Mouse (Mus musculus) midbrain, embryonic 12.5 days (tissue): ENCODE results near the gene Oas1e. TPM values are rescaled to one million over a fixed set of nuclear protein-coding genes. Genes with fewer than 3 reads are reported as not detected.
"Not testable (repeated sequence)": the region's sequence is repeated elsewhere in the genome, so short reads cannot be mapped to it uniquely, and the experiment has no call there.

ENCODE experiments used
- ATAC-seq: fragments of 200-750 bp; cut with Nextera tagmentation; 2 replicates; pipeline ENCODE4 v1.8.0; 2017; ENCODE audit warnings: low read depth, moderate TSS enrichment, moderate library complexity; ENCODE audit not compliant: low FRiP score
- H3K27ac ChIP-seq: fragments of 300-500 bp; sonication (generic); replicated peaks from 2 replicates; pipeline ENCODE4 v1.5.1; 2016; ENCODE audit warnings: mild to moderate bottlenecking
- H3K27me3 ChIP-seq: fragments of 300-500 bp; sonication (generic); 2 replicates; pipeline ENCODE4 v1.6.1; 2016; ENCODE audit warnings: mild to moderate bottlenecking
- H3K36me3 ChIP-seq: fragments of 300-500 bp; sonication (generic); 2 replicates; pipeline ENCODE4 v1.6.1; 2016
- H3K4me1 ChIP-seq: fragments of 300-500 bp; sonication (generic); 2 replicates; pipeline ENCODE4 v1.6.1; 2016
- H3K4me2 ChIP-seq: fragments of 300-500 bp; sonication (generic); replicated peaks from 2 replicates; pipeline ENCODE4 v1.6.1; 2016; ENCODE audit warnings: mild to moderate bottlenecking, moderate library complexity
- H3K4me3 ChIP-seq: fragments of 300-500 bp; sonication (generic); 2 replicates; pipeline ENCODE4 v1.5.1; 2016; ENCODE audit warnings: mild to moderate bottlenecking
- H3K9ac ChIP-seq: fragments of 300-500 bp; sonication (generic); replicated peaks from 2 replicates; pipeline ENCODE4 v1.6.1; 2016; ENCODE audit warnings: mild to moderate bottlenecking, moderate library complexity
- H3K9me3 ChIP-seq: fragments of 300-500 bp; sonication (generic); 2 replicates; pipeline ENCODE4 v1.6.1; 2016; ENCODE audit warnings: mild to moderate bottlenecking
- WGBS: fragments of 180-500 bp; shearing (Covaris S2); methylation state at CpG from one replicate; pipeline ENCODE4 v1.1.7; 2016; 5-methylcytosine and 5-hydroxymethylcytosine counted together
- polyA plus RNA-seq: library from polyadenylated mRNA; unstranded; fragments of >200 nt; fragmentation: Nextera tagmentation; extraction: Ambion mirVana; gene quantifications from 2 replicates; pipeline ENCODE4 v1.2.1, GENCODE M21; 2016

Gene Oas1e
- polyA plus RNA-seq, 1 experiment from 2014 or later: not detected

DNA sequence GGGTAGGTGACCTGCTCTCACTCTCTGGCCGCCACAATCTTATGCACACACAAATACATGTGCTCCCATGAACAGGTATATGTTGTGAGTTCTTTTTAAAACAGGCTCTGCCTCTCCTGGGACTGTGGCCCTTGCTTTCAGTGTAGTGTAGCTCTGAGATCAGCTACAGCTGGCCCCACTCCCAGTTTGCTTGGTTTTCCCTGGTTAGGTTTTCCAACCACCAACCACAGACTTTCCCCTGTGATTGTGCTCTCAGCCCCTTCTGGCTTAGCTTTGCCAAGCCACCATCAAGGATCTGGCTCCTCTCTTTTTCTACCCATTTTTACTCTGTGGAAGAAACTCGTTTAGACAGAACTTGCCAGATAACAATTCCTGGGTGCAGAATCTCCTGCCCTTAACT, 8.3 kb upstream of the Oas1e start:
- no peak for ATAC-seq

DNA sequence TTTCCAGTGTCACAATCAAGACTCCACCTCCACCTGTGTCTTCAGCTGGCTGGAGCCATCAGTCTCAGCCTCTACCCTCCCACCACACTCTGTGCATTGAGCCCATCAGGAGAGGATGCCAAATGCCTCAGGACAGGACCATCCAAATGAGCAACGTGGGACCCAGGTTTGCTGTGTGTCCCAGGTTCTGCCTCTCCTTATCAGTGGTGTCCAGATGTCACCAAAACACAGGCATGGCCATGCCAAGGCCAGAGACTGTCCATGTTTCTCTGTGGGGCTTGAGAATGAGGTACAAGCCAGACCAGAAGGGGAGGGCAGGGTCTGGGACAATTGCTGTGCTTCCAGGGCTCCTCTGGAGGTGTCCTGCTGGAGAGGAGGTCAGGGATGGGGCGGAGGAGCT, 3.6 kb upstream of the Oas1e start:
- H3K36me3 ChIP-seq, H3K9ac ChIP-seq, H3K4me1 ChIP-seq, H3K4me2 ChIP-seq, ATAC-seq, H3K9me3 ChIP-seq, H3K27ac ChIP-seq, H3K4me3 ChIP-seq, H3K27me3 ChIP-seq: not testable (repeated sequence)
- 72% methylated on average over 2 of the region's 2 CpGs for WGBS

More for the DNA sequence above, 8.3 kb upstream of the Oas1e start:
- Histone ChIP-seq H3K4me3 (no peak overlapping the region), H3K27ac (no peak overlapping the region), H3K4me2 (no peak overlapping the region), H3K27me3 (no peaks in the 10 kb centered on the region), H3K4me1 (no peaks in the 10 kb centered on the region), H3K36me3 (no peaks in the 10 kb centered on the region), H3K9ac (no peak overlapping the region), H3K9me3 (no peaks in the 10 kb centered on the region)
- 70% methylated on average over 2 of the region's 2 CpGs for WGBS

DNA sequence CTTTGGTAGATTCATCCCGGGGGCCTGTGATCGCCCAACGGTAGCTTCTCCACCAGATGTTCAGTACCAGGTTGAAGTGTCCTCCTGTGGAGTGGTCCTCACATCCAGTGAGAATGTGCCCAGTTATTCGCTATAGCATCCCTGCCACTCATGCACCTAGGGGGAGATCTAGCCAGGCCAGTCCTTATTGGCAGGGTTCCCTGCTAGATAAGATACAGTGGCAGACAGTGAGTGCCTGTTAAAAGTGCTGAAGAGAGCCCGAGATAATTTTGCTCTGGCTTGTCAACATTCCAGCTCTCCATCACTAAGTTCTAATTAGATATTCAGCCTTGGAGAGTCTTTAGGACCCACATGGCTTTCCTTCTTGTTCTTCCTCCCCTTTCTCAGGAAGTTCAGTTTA, 2.8 kb upstream of the Oas1e start:
- H3K27me3 ChIP-seq, H3K9ac ChIP-seq, H3K36me3 ChIP-seq, ATAC-seq, H3K9me3 ChIP-seq, H3K4me2 ChIP-seq, H3K4me1 ChIP-seq, H3K4me3 ChIP-seq, H3K27ac ChIP-seq: not testable (repeated sequence)
- WGBS: 83% methylated on average over 5 of the region's 5 CpGs

DNA sequence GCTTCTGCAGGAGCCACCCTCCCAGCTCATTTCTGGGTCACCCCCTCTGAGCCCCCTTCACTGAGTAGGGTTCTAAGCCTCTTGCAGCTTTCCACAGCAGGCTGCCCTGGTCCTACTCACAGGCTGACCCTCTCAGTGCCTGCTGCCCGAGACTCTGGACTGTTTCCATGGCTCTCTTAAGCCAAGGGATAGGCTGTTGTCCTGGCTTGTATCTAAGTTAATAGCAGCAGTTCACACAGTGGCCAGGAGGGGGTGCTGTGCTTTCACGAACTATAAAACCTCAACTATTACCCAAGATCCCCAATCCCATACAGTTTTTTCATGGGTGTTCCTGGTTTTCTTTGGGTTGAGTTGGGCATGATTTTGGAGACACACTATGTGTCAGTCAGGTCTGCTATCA, 2.3 kb downstream of the Oas1e start:
- H3K27me3 ChIP-seq: no peaks in the 10 kb centered on the region
- H3K36me3 ChIP-seq: no peaks in the 10 kb centered on the region
- H3K4me3 ChIP-seq: no peak overlapping the region
- no peak overlapping the region for H3K9ac ChIP-seq
- 14% methylated on average over 2 of the region's 2 CpGs for WGBS
- no peak for ATAC-seq
- H3K4me1 ChIP-seq: no peaks in the 10 kb centered on the region
- H3K4me2 ChIP-seq: no peak overlapping the region
- H3K9me3 ChIP-seq: no peaks in the 10 kb centered on the region
- H3K27ac ChIP-seq: no peak overlapping the region

DNA sequence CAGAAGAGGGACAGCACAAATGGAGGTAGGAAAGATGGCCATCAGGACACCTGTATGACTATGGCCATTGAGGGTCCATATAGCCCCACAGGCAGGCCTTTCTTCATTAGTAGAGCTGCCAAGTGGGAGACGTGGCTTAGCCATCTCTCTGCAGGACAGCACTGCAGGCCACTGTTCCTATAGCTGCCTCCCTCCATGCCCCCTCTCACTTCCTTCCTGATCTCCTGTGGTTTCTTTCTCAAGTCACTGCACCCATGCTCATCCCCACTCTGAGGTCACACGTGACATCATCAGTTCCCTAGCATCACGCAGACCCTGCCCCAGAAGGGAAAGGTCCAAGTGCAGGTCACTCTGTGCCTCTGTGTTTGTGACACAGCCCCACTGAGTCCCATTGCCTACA, 8.3 kb downstream of the Oas1e start:
- no peak overlapping the region for H3K27ac ChIP-seq
- H3K4me1 ChIP-seq: no peaks in the 10 kb centered on the region
- no peak overlapping the region for H3K4me3 ChIP-seq
- H3K9me3 ChIP-seq: no peaks in the 10 kb centered on the region
- H3K36me3 ChIP-seq: no peaks in the 10 kb centered on the region
- no peak overlapping the region for H3K4me2 ChIP-seq
- H3K9ac ChIP-seq: no peak overlapping the region
- WGBS: 76% methylated on average over 3 of the region's 3 CpGs
- ATAC-seq: no peak
- no peaks in the 10 kb centered on the region for H3K27me3 ChIP-seq

DNA sequence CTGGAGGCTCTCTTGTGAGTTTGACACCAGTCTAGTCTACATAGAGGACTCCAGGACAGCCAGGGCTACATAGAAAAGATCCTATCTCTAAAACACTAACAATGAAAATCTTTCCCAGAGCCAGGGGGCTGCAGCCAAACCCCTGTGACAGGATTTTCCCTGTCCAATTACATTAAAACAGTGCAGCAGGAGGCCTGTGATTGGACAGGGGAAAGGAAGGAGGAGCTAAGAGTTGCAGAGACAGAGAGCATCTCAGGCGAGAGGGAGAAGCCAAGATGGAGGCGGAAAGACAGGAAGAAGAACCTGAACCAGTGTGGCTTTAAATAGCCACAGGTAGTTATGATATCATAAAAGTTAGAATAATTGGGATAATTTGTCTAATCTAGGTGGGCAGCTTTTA, 12.9 kb downstream of the Oas1e start:
- no peaks in the 10 kb centered on the region for H3K4me1 ChIP-seq
- H3K27ac ChIP-seq: no peak overlapping the region
- H3K36me3 ChIP-seq: no peaks in the 10 kb centered on the region
- H3K9ac ChIP-seq: no peak overlapping the region
- ATAC-seq: no peak
- WGBS: 78% methylated on average over 2 of the region's 2 CpGs
- H3K9me3 ChIP-seq: no peaks in the 10 kb centered on the region
- H3K4me2 ChIP-seq: no peak overlapping the region
- H3K27me3 ChIP-seq: no peaks in the 10 kb centered on the region
- no peak overlapping the region for H3K4me3 ChIP-seq

DNA sequence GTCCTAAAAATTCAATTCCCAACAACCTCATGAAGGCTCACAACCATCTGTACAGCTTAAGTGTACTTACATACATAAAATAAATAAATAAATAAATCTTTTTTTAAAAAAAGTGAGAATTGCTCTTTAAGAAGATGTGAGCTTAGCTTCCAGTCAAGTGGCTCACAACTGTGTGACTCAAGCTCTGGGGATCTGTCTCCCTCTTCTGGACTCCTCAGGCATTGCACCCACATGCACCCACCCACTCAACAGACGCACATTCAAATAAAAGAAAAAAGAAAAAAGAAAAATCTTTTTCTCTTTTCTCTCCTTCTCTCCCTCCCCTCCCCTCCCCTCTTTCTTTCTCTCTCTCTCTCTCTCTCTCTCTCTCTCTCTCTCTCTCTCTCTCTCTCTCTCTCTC, 13.7 kb downstream of the Oas1e start:
- WGBS: 100% methylated on average over 1 of the region's 1 CpGs
- ATAC-seq: no peak
- Histone ChIP-seq H3K4me2 (no peak overlapping the region), H3K4me1 (no peaks in the 10 kb centered on the region), H3K27ac (no peak overlapping the region), H3K27me3 (no peaks in the 10 kb centered on the region), H3K9ac (no peak overlapping the region), H3K4me3 (no peak overlapping the region), H3K9me3 (no peaks in the 10 kb centered on the region), H3K36me3 (no peaks in the 10 kb centered on the region)

DNA sequence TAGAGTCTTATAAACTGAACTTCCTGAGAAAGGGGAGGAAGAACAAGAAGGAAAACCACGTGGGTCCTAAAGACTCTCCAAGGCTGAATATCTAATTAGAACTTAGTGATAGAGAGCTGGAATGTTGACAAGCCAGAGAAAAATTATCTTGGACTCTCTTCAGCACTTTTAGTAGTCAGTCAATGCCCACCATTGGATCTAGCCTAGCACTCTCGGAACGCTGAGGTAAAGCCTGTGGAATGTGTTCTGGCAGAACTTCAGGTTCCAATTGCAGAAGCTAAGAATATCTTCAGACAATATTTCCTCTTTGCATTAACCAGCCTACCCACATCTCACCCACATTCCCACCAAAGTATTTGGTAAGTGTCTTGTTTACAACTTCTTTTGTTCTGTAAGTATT, 15.4 kb downstream of the Oas1e start:
- H3K4me1 ChIP-seq: no peaks in the 10 kb centered on the region
- no peak for ATAC-seq
- no peak overlapping the region for H3K27ac ChIP-seq
- no peaks in the 10 kb centered on the region for H3K9me3 ChIP-seq
- H3K4me2 ChIP-seq: no peak overlapping the region
- H3K9ac ChIP-seq: no peak overlapping the region
- 63% methylated on average over 3 of the region's 3 CpGs for WGBS
- no peak overlapping the region for H3K4me3 ChIP-seq
- H3K36me3 ChIP-seq: no peaks in the 10 kb centered on the region
- no peaks in the 10 kb centered on the region for H3K27me3 ChIP-seq

DNA sequence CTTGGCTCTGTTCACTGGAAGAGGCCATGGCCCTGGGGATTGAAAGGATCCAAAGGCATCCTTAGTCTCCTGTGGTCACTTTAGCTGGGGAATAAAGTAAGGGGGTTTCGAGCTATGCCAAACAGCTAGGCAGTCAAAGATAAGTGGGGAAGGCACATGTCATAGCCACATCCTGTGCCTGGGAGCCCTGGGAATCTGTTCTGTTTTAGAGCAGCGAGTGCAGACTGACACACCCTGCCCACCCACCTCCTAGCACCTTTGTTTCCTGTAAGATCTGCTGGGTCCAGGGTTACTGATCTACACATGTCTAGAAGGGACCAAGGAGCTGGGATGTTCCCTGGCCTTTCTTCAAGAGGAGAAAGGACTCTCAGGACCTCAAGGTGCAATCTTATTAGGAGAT, 16.4 kb downstream of the Oas1e start:
- ATAC-seq: no peak
- Histone ChIP-seq H3K4me2 (no peak overlapping the region), H3K4me1 (no peaks in the 10 kb centered on the region), H3K9me3 (no peaks in the 10 kb centered on the region), H3K27ac (no peak overlapping the region), H3K4me3 (no peak overlapping the region), H3K36me3 (no peaks in the 10 kb centered on the region), H3K27me3 (no peaks in the 10 kb centered on the region), H3K9ac (no peak overlapping the region)
- WGBS: 75% methylated on average over 2 of the region's 2 CpGs

DNA sequence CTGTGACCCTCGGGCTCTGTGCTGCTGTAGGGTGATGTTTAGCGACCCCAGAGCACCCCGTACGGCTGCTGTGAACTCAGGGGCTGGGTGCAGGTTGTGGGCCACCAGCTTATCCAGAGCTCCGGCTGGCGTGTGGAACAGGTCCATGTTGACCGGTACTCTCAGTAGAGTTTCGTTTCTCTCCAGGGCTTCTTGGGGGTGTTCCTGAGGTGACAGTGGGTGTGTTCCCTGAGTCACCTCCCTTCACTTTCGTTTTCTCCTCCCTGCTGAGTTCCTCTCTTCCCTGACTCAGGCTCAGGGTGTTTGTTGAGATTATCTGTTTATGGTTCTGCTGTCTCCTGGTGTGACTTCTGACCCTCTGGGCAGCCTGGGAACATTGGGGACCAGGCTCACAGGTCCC, 17.9 kb downstream of the Oas1e start, which contains the start of gene Oas3:
Gene Oas3, minus strand, starts transcription at position 184 of the 400 bp plus-strand sequence.
- no peaks in the 10 kb centered on the region for H3K27me3 ChIP-seq
- H3K9ac ChIP-seq: no peak within 1 kb of the TSS
- H3K4me3 ChIP-seq: no peak within 1 kb of the TSS
- H3K4me1 ChIP-seq: no peaks in the 10 kb centered on the region
- no peaks in the 10 kb centered on the region for H3K36me3 ChIP-seq
- 74% methylated on average over 9 of the region's 9 CpGs for WGBS
- ATAC-seq: no peak
- no peak within 1 kb of the TSS for H3K4me2 ChIP-seq
- no peaks in the 10 kb centered on the region for H3K9me3 ChIP-seq
- no peak within 1 kb of the TSS for H3K27ac ChIP-seq

DNA sequence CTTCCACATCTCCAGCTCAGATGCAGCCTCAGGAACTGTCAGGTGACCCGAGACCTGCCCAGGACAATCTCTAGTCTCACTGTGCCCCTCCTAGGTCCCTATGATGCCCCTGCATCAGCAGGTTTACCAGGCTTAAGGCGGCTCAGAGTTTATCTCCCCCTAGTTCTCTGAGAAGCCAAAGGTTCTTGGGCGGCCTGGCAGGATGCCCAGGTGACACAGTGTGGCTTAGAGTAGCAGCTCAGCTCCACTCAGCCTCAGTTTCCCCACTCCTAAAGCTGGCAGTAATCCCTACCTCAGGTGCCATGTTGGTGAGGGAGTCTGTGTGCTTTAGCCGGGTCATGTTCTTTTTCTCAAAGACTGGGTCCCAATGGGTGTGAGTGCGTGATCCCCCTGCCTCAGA, 18.5 kb downstream of the Oas1e start:
- no peaks in the 10 kb centered on the region for H3K27me3 ChIP-seq
- no peak overlapping the region for H3K4me2 ChIP-seq
- H3K36me3 ChIP-seq: no peaks in the 10 kb centered on the region
- WGBS: 68% methylated on average over 5 of the region's 5 CpGs
- no peak overlapping the region for H3K4me3 ChIP-seq
- no peaks in the 10 kb centered on the region for H3K4me1 ChIP-seq
- H3K9ac ChIP-seq: no peak overlapping the region
- no peak for ATAC-seq
- no peaks in the 10 kb centered on the region for H3K9me3 ChIP-seq
- H3K27ac ChIP-seq: no peak overlapping the region

DNA sequence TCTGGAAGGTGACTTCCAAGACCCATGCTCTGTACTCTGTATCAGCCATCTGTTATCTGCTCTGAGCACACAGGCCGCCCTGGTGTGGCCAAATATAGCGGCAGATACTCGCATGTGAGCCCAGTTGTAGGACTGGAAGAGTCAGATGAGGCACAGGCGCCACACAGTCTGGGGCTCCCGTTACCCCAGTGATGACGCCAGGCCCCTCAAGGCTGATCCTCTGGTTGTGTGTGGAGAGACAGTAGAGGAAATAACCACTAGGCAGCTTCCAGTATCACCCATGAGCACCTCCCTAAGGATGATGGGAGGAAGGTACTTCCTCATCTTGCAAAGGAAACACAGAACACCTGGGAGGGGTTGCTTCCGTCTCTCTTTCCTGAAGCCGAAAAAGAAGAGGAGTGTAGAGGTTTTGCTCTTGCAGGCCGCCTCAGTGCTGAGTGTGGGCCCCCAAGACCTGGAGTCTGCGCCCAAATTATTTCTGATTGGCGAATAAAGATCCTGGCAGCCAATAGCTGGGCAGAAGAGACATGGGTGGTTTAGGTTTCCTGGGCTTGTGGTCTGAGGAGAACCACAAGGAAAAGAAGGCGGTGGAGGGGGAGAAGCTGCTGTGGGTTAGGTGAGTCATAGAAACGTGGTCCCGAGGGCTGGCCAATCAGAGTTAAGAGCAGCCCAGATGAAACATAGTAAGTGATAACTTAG, 19.9 kb downstream of the Oas1e start:
- no peaks in the 10 kb centered on the region for H3K9me3 ChIP-seq
- no peaks in the 10 kb centered on the region for H3K36me3 ChIP-seq
- ATAC-seq: no peak
- H3K27ac ChIP-seq: no peak overlapping the region
- WGBS: 82% methylated on average over 14 of the region's 14 CpGs
- no peaks in the 10 kb centered on the region for H3K27me3 ChIP-seq
- H3K4me2 ChIP-seq: no peak overlapping the region
- no peaks in the 10 kb centered on the region for H3K4me1 ChIP-seq
- no peak overlapping the region for H3K4me3 ChIP-seq
- H3K9ac ChIP-seq: no peak overlapping the region

DNA sequence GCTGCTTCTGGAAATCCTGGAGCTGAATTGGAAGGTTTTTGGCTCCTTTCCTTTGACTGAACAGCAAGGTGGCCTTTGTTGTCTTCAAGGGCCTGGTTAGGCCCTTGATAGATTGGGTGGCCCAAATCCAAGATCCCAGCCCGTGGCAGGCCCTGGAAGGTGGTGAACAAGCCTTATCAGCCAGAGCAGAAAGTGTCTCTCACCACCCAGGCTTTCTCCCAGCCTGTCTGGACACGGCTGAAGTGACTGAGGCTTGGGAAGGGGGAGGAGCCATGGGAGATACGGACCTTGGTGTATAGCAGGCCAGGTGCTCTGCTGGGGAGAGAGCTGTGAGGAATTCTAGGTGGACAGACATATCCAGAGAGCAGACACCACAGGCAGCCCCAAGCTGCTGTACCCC, 25.9 kb downstream of the Oas1e start:
- H3K27me3 ChIP-seq: no peaks in the 10 kb centered on the region
- H3K9ac ChIP-seq: no peak overlapping the region
- no peaks in the 10 kb centered on the region for H3K36me3 ChIP-seq
- no peak overlapping the region for H3K4me3 ChIP-seq
- no peak for ATAC-seq
- H3K27ac ChIP-seq: no peak overlapping the region
- H3K4me2 ChIP-seq: no peak overlapping the region
- WGBS: 77% methylated on average over 3 of the region's 3 CpGs
- no peaks in the 10 kb centered on the region for H3K9me3 ChIP-seq
- no peaks in the 10 kb centered on the region for H3K4me1 ChIP-seq
